Comparison of ENCODE assay signal across 9 mouse cellular contexts in genomic region chr3:119256516-119256915, GRCm38 (mm10).
DNase-seq lines count a peak whose midpoint lies in the region; ATAC-seq and TF ChIP-seq lines count a peak whose summit lies in the region.
"Had no signal": no experiment of that assay in that cellular context is flagged by ENCODE, and none has a peak within 500 bp of the region (broad histone marks: within the 10 kb centered on the region; RNA-seq: fewer than 3 reads in every experiment).

No protein-coding gene starts in this region.

- no peak for TF ChIP-seq CTCF in lung, adult 2 months (IDR thresholded peaks at IDR 0.05; ENCODE audit: insufficient read depth, low read length)

- DNase-seq in embryo, embryonic 10 days (ENCODE audit: low spot score), result peak; percentile 31
- DNase-seq in embryo, embryonic 9.5 days (ENCODE audit: extremely low spot score), result no peak
- peak; percentile 4 for DNase-seq in lung, postnatal 10 days
- no peak for DNase-seq in lung, adult 2 months
- peak; percentile 35 for DNase-seq in embryo, embryonic 11 days
- DNase-seq in retina, postnatal 1 day, result peak; percentile 26
- DNase-seq in spleen, postnatal 10 days (ENCODE audit: low spot score in 2 of 2), result no peak
- DNase-seq: thymus, adult 2 months had no signal

- no peaks in the 10 kb centered on the region for H3K4me1 ChIP-seq in lung, adult 2 months (ENCODE audit: control insufficient read depth, insufficient read depth, low read length)

- no peak for TF ChIP-seq POLR2A in lung, adult 2 months (IDR thresholded peaks at IDR 0.05; ENCODE audit: borderline replicate concordance, extremely low read depth, low read depth, low read length)

- 48% methylated on average over 5 of the region's 5 CpGs for WGBS in lung, adult 2 months

- no peak for ATAC-seq in megakaryocyte-erythroid progenitor cell, adult 5-6 weeks (replicated peaks; ENCODE audit: low FRiP score, low TSS enrichment, poor library complexity, severe bottlenecking)

- no peak overlapping the region for H3K4me3 ChIP-seq in lung, adult 2 months (replicated peaks; ENCODE audit: extremely low read depth, low read depth, low read length)

Comparison
In these comparisons a context has a peak if more than half of its experiments do, and no peak if none do; other contexts are left out.
1. DNase-seq: peak in embryo, embryonic 10 days (single experiment), lung, postnatal 10 days (single experiment), embryo, embryonic 11 days (single experiment) and retina, postnatal 1 day (single experiment); none in embryo, embryonic 9.5 days (single experiment), lung, adult 2 months (single experiment) and spleen, postnatal 10 days (0 of 2).